Mouse (Mus musculus) intestine, postnatal 0 days (tissue): ENCODE data around the gene Vma21. TPM values are rescaled to one million over a fixed set of nuclear protein-coding genes. Genes with fewer than 3 reads are reported as not detected.

Experiments used
- ATAC-seq: fragments of 200-750 bp; cut with Nextera tagmentation; 2 replicates; pipeline ENCODE4 v1.8.0; 2017; ENCODE audit warnings: mild to moderate bottlenecking, moderate TSS enrichment, moderate library complexity
- H3K27ac ChIP-seq: fragments of 300-500 bp; sonication (generic); 2 replicates; pipeline ENCODE4 v1.5.1; 2014; ENCODE audit warnings: mild to moderate bottlenecking, low read depth, low read length, moderate library complexity
- H3K27me3 ChIP-seq: fragments of 300-500 bp; sonication (generic); replicated peaks from 2 replicates; pipeline ENCODE4 v1.6.1; 2014; ENCODE audit warnings: low read length, mixed read lengths; ENCODE audit not compliant: control insufficient read depth, insufficient read depth
- H3K36me3 ChIP-seq: fragments of 300-500 bp; sonication (generic); 2 replicates; pipeline ENCODE4 v1.6.1; 2014; ENCODE audit warnings: mild to moderate bottlenecking, moderate library complexity; ENCODE audit not compliant: control insufficient read depth, insufficient read depth
- H3K4me1 ChIP-seq: fragments of 300-500 bp; sonication (generic); replicated peaks from 2 replicates; pipeline ENCODE4 v1.6.1; 2014; ENCODE audit warnings: antibody characterized with exemption, low read length, mixed read lengths; ENCODE audit not compliant: control insufficient read depth, insufficient read depth
- H3K4me2 ChIP-seq: fragments of 300-500 bp; sonication (generic); replicated peaks from 2 replicates; pipeline ENCODE4 v1.6.1; 2014; ENCODE audit warnings: low read depth, mild to moderate bottlenecking, moderate library complexity
- H3K4me3 ChIP-seq: fragments of 300-500 bp; sonication (generic); 2 replicates; pipeline ENCODE4 v1.5.1; 2014; ENCODE audit warnings: low read depth, low read length
- H3K9ac ChIP-seq: fragments of 300-500 bp; sonication (generic); 2 replicates; pipeline ENCODE4 v1.6.1; 2014; ENCODE audit warnings: mild to moderate bottlenecking, low read depth, low read length
- H3K9me3 ChIP-seq: fragments of 300-500 bp; sonication (generic); 2 replicates; pipeline ENCODE4 v1.6.1; 2016; ENCODE audit warnings: mixed run types; ENCODE audit not compliant: control insufficient read depth
- CTCF ChIP-seq: sonication (generic); IDR thresholded peaks from 2 replicates; pipeline ENCODE4 v1.5.1; 2016; ENCODE audit warnings: low read depth, mild to moderate bottlenecking, control low read depth, antibody characterized with exemption, moderate library complexity
- WGBS: fragments of 180-500 bp; shearing (Covaris S2); extraction: QIAGEN DNeasy Blood & Tissue Kit; methylation state at CpG from one replicate; pipeline ENCODE4 v1.1.7; 2014; 5-methylcytosine and 5-hydroxymethylcytosine counted together
- polyA plus RNA-seq: library from polyadenylated mRNA; unstranded; fragments of >200 nt; fragmentation: Nextera tagmentation; extraction: Ambion mirVana; gene quantifications from 2 replicates; pipeline ENCODE4 v1.2.1, GENCODE M21; 2015

Gene Vma21
- polyA plus RNA-seq, 1 experiment from 2014 or later: 40.8 TPM

DNA sequence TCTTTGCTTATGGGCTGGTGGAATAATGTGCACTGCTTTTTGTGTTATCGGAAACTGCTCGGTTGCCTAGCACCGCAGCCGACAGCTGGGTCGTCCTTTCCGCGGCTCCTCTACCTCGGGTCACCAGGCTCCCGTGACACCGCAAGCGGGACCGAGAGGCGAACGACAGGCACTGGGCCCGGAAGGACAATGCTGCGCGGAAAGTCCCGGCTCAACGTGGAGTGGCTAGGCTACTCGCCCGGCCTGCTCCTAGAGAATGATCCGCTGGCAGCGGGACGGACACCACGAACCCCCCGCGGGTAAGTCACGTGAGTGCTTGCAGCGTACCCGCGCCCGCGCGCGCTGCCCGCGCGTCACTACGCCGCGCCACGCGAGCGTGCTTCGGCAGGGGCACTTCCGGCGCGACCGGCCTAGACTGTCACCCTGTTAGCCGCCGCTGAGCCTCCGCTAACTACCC, 705 bp downstream of the Vma21 start:
- peak; percentile 98 for ATAC-seq
- H3K9me3 ChIP-seq: no peaks in the 10 kb centered on the region
- TF ChIP-seq CTCF: no peak

GRCm38 (mm10) chrX:71816931-71817361, 1.2 kb downstream of the Vma21 start:
- no peaks in the 10 kb centered on the region for H3K4me1 ChIP-seq
- 19% methylated on average over 14 of the region's 14 CpGs for WGBS
- no peak for TF ChIP-seq CTCF
- peak overlapping the region; percentile 71 for H3K4me3 ChIP-seq
- H3K9ac ChIP-seq: peak overlapping the region; percentile 57
- H3K9me3 ChIP-seq: no peaks in the 10 kb centered on the region
- H3K36me3 ChIP-seq: no peaks in the 10 kb centered on the region
- H3K4me2 ChIP-seq: peak overlapping the region; percentile 65
- H3K27ac ChIP-seq: peak overlapping the region; percentile 82
- ATAC-seq: peak; percentile 34
- H3K27me3 ChIP-seq: no peaks in the 10 kb centered on the region

More for the DNA sequence above, 705 bp downstream of the Vma21 start:
- peak overlapping the region; percentile 71 for H3K4me3 ChIP-seq
- WGBS: 23% methylated on average over 52 of the region's 52 CpGs
- no peaks in the 10 kb centered on the region for H3K36me3 ChIP-seq
- H3K27me3 ChIP-seq: no peaks in the 10 kb centered on the region
- peak overlapping the region; percentile 82 for H3K27ac ChIP-seq
- H3K9ac ChIP-seq: peak overlapping the region; percentile 57
- peak overlapping the region; percentile 65 for H3K4me2 ChIP-seq
- no peaks in the 10 kb centered on the region for H3K4me1 ChIP-seq

DNA sequence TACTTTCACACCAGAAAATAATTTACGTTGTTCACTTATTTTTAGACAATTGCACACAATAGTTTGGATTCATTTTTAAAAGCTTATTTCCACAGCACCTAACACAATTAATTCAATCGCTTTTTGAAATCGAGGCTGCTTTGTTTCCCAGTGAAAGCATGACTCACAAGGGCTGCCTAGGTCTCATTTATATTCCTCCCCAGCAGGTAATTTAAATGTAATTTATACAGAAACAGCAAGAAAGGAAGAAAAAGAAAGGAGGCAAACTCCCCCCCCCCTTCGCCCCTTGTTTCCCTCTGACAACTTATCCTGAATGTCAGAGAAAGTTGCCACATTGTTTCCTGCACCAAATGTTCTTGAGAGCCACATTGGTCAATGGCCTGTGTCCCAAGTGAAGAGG, 23.2 kb downstream of the Vma21 start:
- Histone ChIP-seq H3K27ac (no peak overlapping the region), H3K9ac (no peak overlapping the region), H3K4me2 (no peak overlapping the region), H3K36me3 (no peaks in the 10 kb centered on the region), H3K27me3 (no peaks in the 10 kb centered on the region), H3K4me1 (no peaks in the 10 kb centered on the region), H3K9me3 (no peaks in the 10 kb centered on the region), H3K4me3 (no peak overlapping the region)
- TF ChIP-seq CTCF: no peak
- 76% methylated on average over 4 of the region's 4 CpGs for WGBS
- no peak for ATAC-seq

DNA sequence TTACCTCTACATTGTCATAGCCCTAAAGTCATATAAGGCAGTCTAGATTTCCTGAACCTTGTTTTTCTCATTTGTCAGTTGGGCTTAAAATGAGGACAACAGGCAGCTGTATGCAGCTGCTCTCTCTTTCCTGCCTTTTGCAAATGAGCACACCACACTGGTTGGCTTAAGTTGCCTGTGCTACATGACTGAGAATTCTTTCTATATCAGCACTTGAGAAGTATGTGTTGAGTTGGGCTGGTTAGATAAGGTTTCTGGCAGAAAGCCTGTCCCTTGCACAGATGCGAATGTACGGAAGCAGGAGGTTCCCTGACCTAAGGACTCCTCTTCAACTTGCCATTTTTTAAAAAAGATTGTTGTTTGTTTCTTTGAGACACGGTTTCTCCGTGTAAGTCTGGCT, 31.0 kb downstream of the Vma21 start:
- H3K27ac ChIP-seq: no peak overlapping the region
- ATAC-seq: no peak
- no peak overlapping the region for H3K4me2 ChIP-seq
- H3K9me3 ChIP-seq: no peaks in the 10 kb centered on the region
- H3K4me3 ChIP-seq: no peak overlapping the region
- 61% methylated on average over 4 of the region's 4 CpGs for WGBS
- no peaks in the 10 kb centered on the region for H3K4me1 ChIP-seq
- no peak for TF ChIP-seq CTCF
- no peaks in the 10 kb centered on the region for H3K36me3 ChIP-seq
- no peak overlapping the region for H3K9ac ChIP-seq
- no peaks in the 10 kb centered on the region for H3K27me3 ChIP-seq

- Histone ChIP-seq H3K27me3 (no peaks in the 10 kb centered on the region), H3K27ac (no peak overlapping the region), H3K9me3 (no peaks in the 10 kb centered on the region), H3K9ac (no peak overlapping the region), H3K36me3 (no peaks in the 10 kb centered on the region), H3K4me2 (no peak overlapping the region), H3K4me1 (no peaks in the 10 kb centered on the region), H3K4me3 (no peak overlapping the region)
- TF ChIP-seq CTCF: no peak
- ATAC-seq: no peak
These were observed 38.1 kb downstream of the Vma21 start for GRCm38 (mm10) chrX:71853798-71854197.

Other genes starting within 250 kb of the Vma21 start
- gene Gpr50, start 152.3 kb upstream of the Vma21 start, polyA plus RNA-seq: 8.0 and 9.4 TPM in 2 replicates
- not detected in 2 replicates for gene Gm1141, start 105.1 kb downstream of the Vma21 start, polyA plus RNA-seq
- 2.0 and 2.1 TPM in 2 replicates for gene Prrg3, start 146.7 kb downstream of the Vma21 start, polyA plus RNA-seq
- not detected in 2 replicates for gene Fate1, start 157.1 kb downstream of the Vma21 start, polyA plus RNA-seq
- gene Cnga2, start 175.9 kb downstream of the Vma21 start, polyA plus RNA-seq: not detected in 2 replicates